Mouse (Mus musculus) B cell, adult 2 months (primary cell): ENCODE data around the gene Gtf2h1.
"Not testable (repeated sequence)": the region's sequence is repeated elsewhere in the genome, so short reads cannot be mapped to it uniquely, and the experiment has no call there.

Experiments used
- DNase-seq, 2 experiments: peaks; one replicate each; pipeline ENCODE4 v3.0.0; 2022

The Gtf2h1 gene

DNA sequence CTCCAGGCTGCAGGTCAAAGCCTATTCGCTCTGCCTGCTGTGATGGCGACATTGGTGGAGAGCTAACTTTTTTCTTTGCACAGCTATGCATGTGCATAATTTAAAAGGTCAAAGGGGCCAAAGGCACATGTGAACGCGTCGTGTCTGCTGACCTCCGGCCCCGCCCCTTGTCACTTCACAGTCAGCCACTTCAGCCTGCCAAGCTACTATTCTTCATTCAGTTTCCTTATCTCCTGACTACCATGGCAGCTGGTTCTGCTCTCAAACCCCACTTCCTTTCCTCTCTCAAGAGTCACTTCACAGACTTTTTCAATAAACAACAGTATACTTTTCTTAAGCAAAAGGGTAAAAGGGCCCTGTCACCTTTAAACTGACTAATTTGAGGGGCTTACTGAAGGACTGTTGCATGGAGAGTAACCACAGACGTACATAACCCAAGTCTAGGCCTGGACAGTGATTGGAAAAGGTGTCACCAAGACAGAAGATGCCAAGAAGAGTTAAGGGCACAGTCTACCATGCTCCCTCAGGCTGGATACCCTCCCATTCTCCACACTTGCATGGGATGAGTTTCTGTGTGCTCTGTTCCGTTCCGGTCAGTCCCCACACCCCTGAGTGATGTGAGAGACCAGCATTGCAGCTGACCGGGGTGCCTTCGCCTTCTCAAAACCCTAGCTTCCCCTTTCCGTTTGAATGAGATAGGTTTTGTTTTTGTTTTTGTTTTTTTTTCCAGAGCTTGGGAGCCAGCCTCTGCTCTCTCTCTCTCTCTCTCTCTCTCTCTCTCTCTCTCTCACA is 35.1 kb downstream of the Gtf2h1 start:
- no peak for DNase-seq

DNA sequence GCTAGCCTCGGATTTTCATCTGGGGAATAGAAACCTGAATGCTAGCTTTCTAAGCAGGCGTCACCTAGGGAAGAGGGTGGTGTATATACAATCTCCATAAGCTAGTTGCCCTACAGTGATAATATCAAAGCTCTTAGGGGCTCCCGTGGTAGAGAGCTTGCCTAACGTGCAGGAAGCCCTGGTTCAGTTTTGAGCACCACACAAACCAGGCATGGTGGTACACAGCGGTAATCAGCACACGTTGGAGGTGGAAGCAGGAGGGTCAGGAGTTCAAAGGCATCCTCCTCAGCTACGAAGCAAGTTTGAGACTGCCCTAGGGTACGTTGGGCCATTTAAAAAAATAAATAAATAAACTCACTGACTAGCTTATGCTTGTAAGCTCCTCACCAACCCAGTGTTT is 35.8 kb downstream of the Gtf2h1 start:
- DNase-seq, result no peak

DNA sequence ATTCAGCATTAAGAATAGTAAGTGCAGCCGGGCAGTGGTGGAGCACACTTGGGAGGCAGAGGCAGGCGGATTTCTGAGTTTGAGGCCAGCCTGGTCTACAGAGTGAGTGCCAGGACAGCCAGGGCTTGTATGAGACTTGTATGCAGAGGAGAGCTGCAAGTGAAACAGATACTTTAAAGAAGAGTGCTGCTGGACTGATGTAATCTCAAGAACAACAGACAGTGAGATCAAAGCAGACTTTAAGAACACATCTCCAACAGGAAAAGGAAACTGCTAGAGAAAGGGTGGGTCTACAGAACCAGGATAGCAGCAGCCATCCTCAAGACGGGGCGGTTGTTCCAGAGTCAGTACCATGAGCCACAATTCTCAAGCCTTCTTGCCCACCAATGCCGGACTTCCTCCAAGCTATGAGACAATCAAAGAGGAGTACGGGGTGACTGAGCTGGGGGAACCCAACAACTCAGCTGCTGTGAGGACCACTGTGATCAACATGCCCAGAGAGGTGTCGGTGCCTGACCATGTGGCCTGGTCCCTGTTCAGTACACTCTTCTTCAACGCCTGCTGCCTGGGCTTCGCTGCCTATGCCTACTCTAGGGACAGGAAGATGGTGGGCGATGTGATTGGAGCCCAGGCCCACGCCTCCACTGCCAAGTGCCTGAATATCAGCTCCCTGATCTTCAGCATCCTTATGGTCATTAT is 36.4 kb downstream of the Gtf2h1 start:
- not testable (repeated sequence) for DNase-seq

DNA sequence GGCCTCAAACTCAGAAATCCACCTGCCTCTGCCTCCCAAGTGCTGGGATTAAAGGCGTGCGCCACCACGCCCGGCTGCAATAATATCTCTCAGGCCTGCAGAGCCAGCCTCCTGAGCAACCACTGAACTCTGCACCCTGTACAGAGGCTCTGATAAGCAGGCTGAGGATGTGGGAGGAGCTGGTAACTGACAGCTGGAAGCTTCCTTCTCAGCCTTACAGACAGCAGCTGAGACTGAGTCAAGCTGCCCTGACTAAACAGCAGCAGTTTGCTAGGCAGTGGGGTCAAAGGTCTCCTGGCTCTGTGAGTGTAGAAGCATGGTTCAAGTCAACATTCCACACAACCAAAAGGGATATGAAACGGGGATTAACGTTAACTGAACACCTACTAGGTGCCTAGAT is 37.4 kb downstream of the Gtf2h1 start:
- no peak for DNase-seq

DNA sequence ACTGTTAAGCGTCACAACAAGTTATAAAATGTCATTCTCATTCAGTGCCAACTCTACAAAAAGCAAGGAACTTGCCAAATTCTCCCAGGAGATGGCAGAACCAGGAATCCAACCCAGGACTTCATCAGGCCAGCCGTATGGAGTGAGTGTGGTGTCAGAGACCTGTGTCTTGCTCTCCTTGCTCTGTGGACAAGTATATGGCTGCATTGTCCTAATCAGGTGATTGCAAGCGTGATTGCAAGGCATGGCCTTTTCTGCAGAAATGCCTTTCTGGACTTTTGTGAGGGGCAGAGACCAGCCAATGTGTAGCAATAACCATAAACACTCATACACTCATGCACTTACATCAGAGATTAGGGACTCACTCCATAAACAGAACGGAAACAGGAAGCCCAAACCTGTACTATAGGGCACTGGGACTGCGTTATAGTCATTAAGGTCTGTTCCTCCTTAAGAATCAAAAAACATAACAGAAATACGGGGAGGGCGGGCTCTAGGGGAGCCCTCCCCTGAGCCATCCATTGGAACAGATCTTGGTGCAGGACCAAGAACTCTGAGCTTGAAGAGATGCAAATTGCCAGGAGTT is 37.9 kb downstream of the Gtf2h1 start:
- DNase-seq, result no peak

DNA sequence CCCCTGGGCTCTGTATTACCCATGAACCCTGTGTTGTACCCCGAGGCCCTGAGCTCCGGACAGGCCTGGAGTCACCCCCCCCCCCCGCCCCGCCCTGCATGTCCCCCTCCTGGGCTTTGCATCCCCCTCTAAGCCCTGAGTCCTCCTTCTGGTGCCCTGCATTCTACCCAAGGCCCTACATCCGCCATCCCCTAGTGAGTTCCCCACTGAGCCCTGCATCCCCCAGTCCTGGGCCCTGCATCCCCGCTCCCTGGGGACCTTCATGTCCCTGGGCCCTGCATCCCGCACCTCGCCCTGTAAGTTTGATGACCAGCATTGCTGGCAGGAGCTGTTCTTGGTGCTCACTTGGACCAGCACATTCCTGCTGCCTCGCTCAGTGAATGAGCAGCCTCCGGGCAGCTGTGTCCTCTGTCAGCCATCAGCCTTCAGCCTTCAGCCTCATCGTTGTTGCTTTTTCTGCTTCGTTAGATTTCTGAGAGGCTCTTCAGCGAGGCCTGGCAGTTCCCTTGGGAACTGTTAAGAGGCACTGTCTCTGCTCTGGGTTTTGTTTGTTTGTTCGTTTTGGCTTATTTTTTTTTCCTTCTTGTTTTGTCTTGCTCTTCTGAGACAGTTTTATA is 39.2 kb downstream of the Gtf2h1 start:
- DNase-seq, result no peak

DNA sequence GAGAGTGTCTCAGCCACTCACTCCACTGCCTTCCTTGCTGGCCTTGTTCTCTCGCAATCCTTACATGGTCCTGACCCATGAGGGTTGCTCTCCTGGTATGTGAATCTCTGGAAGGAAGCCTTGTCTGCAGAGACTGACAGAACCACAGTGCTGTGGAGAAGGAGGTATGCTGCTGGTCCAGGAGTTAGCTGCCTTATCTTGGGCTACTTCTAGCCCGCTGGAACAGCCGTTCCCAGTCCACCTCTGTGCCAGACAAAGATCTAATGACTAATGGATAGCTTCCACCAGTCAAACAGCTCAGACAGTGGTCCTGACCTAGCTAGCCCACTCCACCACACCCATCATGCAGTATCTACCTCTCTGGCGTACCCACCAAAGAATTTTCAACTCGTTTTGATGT is 40.5 kb downstream of the Gtf2h1 start:
- no peak for DNase-seq

DNA sequence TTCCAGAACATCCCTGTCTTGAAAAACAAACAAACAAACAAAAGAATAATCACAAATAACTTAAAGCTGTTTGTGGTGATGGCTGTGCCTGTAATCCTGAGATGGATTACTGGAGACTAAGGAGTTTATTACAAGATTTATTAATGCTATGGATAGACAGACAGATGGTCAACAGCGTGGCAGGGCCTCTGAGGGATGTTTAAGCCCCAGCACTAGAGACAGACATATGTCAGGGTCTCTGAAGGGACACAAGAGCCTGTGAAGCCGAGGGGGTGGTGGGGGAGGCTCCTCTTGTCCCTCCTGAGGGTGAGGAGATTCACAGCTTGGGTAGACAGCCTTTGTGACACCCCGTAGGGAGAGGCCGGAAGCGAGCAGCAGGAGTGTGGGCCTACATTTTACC is 41.2 kb downstream of the Gtf2h1 start:
- no peak for DNase-seq

DNA sequence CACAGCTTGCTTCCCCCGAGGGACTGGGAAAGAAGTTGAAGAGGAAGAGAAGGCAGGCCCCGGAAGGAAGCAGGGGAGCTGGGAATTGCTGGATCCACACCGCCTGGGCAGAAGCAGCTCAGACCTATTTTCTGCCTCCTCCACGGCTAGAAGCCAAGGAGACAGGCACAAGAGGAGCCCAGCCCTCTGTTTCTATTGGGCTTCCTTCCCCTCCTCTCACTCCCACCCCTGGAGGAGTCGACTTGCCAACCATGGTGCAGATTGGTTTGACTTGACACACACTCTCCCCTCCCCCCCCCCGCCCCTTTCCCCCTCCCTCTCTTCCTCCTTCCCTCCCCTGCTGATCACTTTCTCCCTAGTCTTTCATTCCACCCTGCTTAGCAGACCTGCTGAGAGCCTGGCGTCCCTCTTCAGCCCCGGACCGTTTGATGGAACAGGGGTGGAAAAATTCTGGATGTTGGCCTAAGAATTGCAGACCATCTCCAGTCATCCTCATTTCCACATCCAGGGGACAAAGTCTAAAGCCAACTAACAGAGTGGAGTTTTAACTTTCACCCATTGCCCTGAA is 42.3 kb downstream of the Gtf2h1 start:
- no peak for DNase-seq

DNA sequence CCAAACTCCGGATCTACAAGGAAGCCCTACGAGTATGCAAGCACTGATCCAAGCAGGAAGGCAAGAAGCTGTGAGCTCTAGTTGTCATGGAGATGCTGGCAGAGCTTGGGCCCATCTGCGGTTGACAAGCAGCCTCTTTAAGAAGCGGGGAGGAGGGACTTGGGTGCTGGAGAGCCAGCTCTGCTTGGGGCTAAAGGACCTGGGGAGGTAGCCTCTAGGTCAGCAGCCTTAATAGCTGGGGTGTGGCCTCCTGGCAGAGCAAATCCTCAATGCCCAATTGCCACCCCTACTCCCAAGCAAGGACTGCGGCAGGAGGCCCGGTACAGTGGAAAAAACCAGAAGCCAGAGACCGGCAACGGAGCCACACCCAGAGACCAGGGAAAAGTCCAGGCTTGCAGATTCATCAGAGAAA is 43.0 kb downstream of the Gtf2h1 start:
- DNase-seq, result peak in 1 of 2 experiments; percentile 5

DNA sequence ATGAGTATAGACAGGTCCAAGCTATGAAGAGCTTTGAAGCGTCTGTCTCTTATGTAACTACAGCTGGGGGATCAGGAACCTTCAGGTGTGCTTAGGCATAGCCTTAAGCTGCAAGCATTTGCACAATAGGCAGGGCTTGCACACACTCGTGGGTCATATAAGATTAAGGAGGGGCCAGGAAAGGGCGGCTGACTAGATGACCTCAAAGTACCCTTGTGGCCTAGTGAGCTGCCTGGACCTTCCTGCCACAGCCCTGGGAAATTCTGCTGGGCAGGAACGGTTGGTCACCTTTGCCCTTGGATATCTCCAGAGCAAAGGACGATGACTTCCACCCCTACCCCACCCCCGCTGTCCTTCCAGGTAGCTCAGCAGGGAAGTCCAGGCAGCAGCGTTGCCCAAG is 43.5 kb downstream of the Gtf2h1 start:
- DNase-seq, result no peak

DNA sequence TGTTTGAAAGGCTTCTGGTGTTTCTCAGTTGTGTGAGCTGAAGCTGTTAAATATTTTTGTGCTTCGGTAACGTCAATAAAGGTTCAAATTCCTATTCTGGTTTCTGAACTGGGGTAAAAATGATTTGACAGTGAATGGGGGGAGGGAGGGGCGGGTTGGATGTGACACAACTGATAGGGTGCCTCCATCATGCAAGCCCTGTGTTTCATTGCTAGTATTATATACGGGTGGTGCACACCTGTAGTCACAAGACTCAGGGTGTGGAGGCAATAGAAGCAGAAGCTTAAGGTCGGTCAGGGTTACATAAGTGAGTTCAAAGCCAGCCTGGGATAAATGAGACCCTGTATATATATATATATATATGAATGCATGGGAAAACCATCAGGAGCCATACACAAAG is 44.0 kb downstream of the Gtf2h1 start:
- DNase-seq, result no peak

DNA sequence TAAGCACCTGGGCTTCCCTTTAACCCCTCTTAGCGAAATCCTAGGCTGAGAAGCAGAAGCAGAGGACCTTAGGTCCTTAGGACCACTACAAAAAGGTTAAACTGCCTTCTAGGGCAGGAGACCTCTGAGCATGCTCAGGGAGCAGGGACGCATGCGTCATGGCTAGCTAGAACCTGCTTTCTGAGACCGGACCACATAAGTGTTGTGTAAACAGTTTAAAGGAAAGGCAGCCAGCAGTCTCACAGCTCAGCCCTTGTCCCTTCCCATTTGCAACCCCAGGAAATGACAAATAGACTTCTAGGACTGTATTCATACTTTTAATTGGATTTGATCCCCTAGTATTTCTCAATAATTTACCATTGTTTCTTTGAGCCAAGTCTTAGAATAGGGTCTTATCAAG is 44.4 kb downstream of the Gtf2h1 start:
- no peak for DNase-seq

DNA sequence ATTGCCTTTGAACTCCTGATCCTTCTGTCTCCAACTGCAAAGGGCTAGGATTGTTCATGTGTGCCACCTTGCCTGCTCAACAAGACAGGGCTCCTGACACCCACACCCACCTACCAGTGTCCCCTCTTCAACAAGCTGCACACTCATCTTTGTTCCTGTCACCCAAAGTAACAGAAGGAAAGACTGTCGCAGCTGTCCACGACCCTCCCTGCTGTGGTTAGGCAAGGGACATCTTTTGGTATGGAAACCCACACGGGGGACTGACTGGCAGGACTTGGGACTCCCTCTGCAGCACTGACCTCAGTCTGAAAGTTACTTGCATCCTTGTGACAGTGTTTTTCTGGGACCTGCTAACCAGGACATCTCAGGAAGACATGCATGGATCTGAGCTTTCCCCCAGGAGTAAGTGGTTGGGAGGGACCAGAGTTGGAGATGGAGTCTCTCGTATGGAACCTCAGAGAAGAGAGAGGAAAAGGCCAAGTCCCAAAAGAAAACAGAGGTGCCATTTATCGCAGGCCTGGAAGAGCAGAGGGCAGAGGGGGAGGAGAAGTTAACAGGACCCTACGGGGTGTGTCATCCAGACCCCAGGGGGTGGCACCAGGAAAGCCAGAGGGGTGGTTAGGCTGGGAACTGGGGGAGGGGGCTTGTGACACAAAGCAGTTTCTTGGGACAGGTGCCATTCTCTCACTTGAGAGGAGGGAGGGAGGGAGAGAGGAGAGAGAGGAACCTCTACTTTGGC is 45.1 kb downstream of the Gtf2h1 start, which contains the start of gene Ldha:
Gene Ldha, plus strand, starts transcription at position 689 of the 739 bp plus-strand sequence.
- no peak for DNase-seq

DNA sequence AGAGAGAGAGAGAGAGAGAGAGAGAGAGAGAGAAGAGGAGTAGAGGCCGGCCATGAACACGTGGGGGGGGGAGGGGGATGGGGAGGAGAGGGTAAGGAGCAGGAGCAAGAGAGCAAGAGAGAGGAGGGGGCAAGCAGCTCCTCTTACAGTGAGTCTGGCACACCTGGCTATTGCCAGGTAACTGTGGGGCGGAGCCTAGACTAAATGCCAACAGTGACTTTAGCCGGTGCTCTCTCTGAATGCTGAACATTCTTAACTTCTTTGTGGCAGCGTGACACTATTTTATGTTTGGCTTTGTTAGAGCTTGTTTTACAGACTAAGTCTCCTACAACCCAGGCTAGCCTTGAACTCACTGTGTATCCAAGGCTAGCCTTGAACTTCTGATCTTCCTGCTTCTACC is 46.4 kb downstream of the Gtf2h1 start:
- DNase-seq, result no peak

DNA sequence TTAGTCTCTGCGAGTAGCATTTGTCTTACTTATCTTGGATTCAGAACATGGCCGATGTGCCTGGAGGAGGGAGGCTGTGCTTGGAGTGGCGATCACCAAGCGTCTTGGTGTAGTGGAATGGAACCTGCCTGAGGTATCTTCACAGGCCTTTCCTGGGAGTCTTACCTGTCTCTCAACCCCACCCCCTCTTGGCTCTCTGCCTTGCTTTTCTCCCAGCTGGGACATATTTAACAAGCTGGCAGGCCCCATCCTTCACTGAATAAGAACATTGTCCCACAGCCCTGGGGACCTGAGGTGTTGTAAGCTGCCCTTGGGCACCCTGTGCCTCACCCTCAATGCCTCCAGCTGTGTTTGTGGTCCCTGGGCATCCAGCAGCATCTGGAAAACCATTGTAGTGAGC is 47.7 kb downstream of the Gtf2h1 start:
- no peak for DNase-seq

DNA sequence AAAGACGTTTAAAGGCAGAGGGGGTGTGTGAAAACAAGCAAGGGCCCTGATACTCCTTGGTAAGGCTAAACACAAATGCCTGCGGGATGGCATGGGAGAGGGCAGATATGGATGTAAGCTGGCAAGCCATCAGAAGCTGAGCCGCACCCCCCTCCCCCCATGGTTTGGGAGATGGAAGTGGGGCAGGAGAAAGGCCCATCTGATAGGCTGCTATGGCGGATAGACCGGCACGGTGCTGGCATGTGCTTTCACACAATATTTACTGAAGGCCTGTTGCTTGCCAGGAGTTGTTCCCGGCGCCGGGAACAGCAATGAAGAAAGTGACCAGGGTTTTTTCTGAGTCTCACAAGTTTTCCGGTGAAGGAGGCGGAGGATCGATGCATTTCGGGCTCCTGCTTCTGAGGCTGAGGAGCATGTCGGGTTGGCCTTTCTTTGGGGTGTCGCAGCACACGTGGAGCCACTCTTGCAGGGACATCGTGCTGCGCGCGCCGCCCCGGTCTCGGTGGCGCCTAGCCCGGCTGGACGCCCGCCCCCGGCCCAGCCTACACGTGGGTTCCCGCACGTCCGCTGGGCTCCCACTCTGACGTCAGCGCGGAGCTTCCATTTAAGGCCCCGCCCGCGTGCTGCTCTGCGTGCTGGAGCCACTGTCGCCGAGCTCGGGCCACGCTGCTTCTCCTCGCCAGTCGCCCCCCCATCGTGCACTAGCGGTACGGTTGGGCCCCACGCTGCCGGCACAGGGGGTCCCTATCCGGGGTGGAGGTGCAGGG is 49.5 kb downstream of the Gtf2h1 start:
- DNase-seq, result peak; percentile 88 to 89

DNA sequence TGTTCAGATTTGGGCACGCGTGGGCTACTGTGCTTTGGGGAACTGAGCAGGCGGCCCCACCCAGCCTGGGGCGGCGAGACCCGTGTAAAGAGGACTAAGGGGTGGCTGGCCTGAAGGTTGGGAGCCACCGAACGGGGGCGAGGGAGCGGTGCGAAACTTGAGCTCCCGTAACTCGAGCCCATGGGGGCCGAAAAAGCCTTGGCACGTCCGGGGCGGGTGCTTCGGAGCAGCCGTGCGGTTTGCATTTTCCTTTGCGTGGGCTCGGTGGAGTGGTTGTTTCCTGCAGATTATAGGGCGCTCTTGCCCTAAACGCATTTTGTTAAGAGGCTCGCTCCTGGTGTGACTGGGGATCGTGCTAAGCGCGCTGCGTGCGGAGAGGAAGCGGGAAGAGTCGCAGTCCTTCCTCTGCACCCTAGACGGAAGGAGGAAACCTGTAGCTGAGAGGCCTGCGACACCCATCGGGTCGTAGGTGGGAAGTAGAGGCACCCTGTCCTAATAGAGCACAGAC is 50.1 kb downstream of the Gtf2h1 start:
- no peak for DNase-seq

DNA sequence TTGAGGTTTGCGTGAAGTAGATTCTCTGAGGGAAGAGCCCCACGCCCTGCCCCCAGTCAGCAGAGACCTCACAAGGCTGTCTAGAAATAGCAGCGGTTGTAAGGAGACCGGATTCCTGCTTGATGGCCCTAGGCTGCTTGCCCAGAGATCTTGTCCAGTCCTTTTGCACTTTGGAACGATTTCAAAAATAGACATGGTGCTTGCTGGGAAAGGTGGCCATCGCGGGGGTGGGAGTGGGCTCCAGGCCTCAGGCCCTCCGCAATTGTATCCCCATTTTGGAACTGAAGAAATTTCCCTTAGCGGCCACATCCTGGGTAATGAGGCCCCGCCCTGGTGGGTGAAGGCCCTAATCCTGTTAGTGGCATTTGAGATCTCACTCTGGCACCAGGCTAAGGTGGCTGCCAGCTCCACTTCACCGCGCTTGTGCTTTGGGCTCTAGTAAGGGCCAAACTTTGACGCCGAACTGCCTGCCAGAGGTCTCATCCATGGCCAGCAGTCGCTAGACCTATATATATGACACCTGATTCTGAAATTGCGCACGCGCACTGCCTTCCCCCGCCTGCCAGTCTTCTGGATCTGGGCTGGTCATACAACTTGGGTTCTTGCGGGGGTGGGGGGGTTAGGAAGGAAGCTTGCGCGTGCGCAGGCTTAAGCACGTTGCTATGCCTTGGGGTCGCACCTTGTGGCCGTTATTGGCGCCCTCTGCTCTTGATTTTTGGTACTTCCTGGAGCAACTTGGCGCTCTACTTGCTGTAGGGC is 50.8 kb downstream of the Gtf2h1 start:
- peak; percentile 63 to 67 for DNase-seq

DNA sequence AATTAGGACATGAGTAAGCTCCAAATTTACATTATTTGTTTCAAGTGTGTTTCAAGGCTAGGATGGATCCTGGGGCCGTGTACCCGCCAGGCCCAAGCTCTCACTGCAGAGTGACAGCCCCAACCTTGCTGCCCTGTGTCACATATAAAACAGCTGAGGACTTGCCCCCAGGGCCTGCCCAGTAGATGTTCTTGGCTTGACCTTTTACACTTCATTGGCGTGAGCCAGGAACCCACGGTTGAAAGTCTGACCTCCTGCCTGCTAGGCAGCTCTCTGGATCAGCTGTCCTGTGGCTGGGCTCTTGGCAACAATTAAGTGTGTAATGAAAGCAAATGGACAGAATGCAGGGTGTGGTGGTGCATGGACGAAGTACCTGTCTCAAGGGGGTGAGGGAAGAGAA is 53.4 kb downstream of the Gtf2h1 start:
- no peak for DNase-seq

DNA sequence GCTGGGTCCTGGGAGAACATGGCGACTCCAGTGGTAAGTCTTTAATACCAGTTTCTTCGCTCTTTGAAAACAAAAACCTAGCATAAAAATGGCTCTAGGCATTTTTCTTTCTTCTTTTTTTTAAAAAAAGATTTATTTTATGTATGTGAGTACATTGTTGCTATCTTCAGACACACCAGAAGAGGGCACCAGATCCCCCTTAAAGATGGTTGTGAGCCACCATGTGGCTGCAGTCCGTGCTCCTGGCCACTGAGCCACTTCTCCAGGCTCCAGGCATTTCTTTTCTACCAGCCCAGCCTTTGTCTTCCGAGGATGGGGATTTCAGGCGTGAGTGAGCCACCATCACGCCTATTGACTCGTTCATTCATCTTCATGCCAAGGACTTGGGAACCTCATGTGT is 55.1 kb downstream of the Gtf2h1 start:
- no peak for DNase-seq
